Mouse (Mus musculus) kidney, embryonic 14.5 days (tissue): ENCODE data around the gene Anapc15. TPM values are rescaled to one million over a fixed set of nuclear protein-coding genes. Genes with fewer than 3 reads are reported as not detected.
"Not testable (repeated sequence)": the region's sequence is repeated elsewhere in the genome, so short reads cannot be mapped to it uniquely, and the experiment has no call there.

Source experiments
- ATAC-seq: fragments of 200-750 bp; cut with Nextera tagmentation; 2 replicates; pipeline ENCODE4 v1.8.0; 2017; ENCODE audit warnings: moderate number of reproducible peaks, mild to moderate bottlenecking, moderate TSS enrichment, moderate library complexity; ENCODE audit not compliant: low FRiP score, low TSS enrichment
- H3K27ac ChIP-seq: fragments of 300-500 bp; sonication (generic); 2 replicates; pipeline ENCODE4 v1.5.1; 2014; ENCODE audit warnings: low read depth, mild to moderate bottlenecking, low read length, moderate library complexity, mixed read lengths
- H3K27me3 ChIP-seq: fragments of 300-500 bp; sonication (generic); 2 replicates; pipeline ENCODE4 v1.6.1; 2014; ENCODE audit warnings: mild to moderate bottlenecking, low read length; ENCODE audit not compliant: control insufficient read depth, insufficient read depth
- H3K36me3 ChIP-seq: fragments of 300-500 bp; sonication (generic); 2 replicates; pipeline ENCODE4 v1.6.1; 2014; ENCODE audit warnings: low read length, mixed read lengths; ENCODE audit not compliant: control insufficient read depth, insufficient read depth
- H3K4me1 ChIP-seq: fragments of 300-500 bp; sonication (generic); 2 replicates; pipeline ENCODE4 v1.6.1; 2014; ENCODE audit warnings: low read length, mixed read lengths; ENCODE audit not compliant: control insufficient read depth, insufficient read depth
- H3K4me2 ChIP-seq: fragments of 300-500 bp; sonication (generic); replicated peaks from 2 replicates; pipeline ENCODE4 v1.6.1; 2014; ENCODE audit warnings: low read depth, mild to moderate bottlenecking, low read length
- H3K4me3 ChIP-seq: fragments of 300-500 bp; sonication (generic); 2 replicates; pipeline ENCODE4 v1.5.1; 2014; ENCODE audit warnings: mild to moderate bottlenecking, low read length
- H3K9ac ChIP-seq: fragments of 300-500 bp; sonication (generic); 2 replicates; pipeline ENCODE4 v1.6.1; 2014; ENCODE audit warnings: low read depth, mild to moderate bottlenecking, low read length, moderate library complexity
- H3K9me3 ChIP-seq: fragments of 300-500 bp; sonication (generic); 2 replicates; pipeline ENCODE4 v1.6.1; 2016; ENCODE audit warnings: low read length; ENCODE audit not compliant: control insufficient read depth
- WGBS: fragments of 180-500 bp; shearing (Covaris S2); extraction: QIAGEN DNeasy Blood & Tissue Kit; methylation state at CpG from one replicate; pipeline ENCODE4 v1.1.7; 2014; 5-methylcytosine and 5-hydroxymethylcytosine counted together
- microRNA-seq: library from miRNA; unstranded; fragments of <30 nt; microRNA quantifications from one replicate; pipeline ENCODE4, GENCODE M21; 2016
- polyA plus RNA-seq: library from polyadenylated mRNA; unstranded; fragments of >200 nt; fragmentation: Nextera tagmentation; extraction: Ambion mirVana; gene quantifications from 2 replicates; pipeline ENCODE4 v1.2.1, GENCODE M21; 2014

The Anapc15 gene
- polyA plus RNA-seq, 1 experiment from 2014 or later, result 71.4 TPM

DNA sequence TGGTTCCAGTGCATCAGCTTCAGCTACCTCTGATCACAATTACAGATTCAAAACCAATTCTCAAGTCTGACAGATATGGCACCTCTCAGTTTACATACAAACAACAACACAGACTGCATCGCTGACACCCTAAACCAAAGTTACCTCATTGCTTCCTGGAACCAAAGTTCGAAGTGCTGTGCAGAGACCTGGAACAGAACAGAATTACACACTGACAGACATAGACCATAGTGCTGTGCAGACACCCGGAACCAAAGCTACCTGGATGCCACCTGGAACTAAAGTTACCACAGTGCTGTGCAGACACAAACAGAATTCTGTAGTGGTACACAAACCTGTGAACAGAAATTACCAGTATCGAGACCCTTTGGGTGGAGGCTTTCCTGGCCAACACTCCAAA lies 76.2 kb downstream of the Anapc15 start:
- H3K4me2 ChIP-seq, result no peak overlapping the region
- no peak overlapping the region for H3K9ac ChIP-seq
- H3K27ac ChIP-seq, result no peak overlapping the region
- no peak for ATAC-seq
- 92% methylated on average over 4 of the region's 4 CpGs for WGBS
- peaks cover 7% of the 10 kb centered on the region; the same call in 1 of the 2 replicates for H3K4me1 ChIP-seq
- H3K9me3 ChIP-seq, result no peaks in the 10 kb centered on the region
- H3K27me3 ChIP-seq, result no peaks in the 10 kb centered on the region
- 0 out of 2 replicates have a peak, but pooled peaks cover 4% of the 10 kb centered on the region for H3K36me3 ChIP-seq
- no peak overlapping the region for H3K4me3 ChIP-seq

DNA sequence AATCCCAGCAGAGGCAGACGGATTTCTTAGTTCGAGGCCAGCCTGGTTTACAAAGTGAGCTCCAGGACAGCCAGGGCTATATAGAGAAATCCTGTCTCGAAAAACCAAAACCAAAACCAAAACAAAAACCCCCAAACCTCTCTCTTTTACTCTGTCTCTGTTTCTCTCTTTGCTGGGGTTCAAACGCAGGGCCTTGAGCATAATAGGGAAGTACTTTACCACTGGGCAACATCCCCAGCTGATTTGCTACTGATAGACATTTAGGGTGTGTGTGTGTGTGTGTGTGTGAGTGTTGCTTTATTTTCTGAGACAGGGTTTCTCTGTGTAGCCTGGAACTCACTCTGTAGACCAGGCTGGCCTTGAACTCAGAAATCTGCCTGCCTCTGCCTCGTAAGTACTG lies 85.5 kb downstream of the Anapc15 start:
- not testable (repeated sequence) for H3K27me3 ChIP-seq, H3K4me3 ChIP-seq, H3K4me2 ChIP-seq, ATAC-seq, H3K9me3 ChIP-seq, H3K27ac ChIP-seq, H3K9ac ChIP-seq, H3K36me3 ChIP-seq, H3K4me1 ChIP-seq
- WGBS, result 94% methylated on average over 5 of the region's 5 CpGs

Small RNAs within 50 kb of the gene (microRNA-seq; reads per million reads assigned to microRNA genes)
- gene Gm22655, result not detected

Other genes with a start within 250 kb of the Anapc15 start
- gene Clpb, start 200.1 kb upstream of the Anapc15 start, polyA plus RNA-seq, result 30.7 and 54.9 TPM in 2 replicates
- gene Phox2a, start 45.4 kb upstream of the Anapc15 start, polyA plus RNA-seq, result not detected in 2 replicates
- gene Inppl1, start 25.5 kb upstream of the Anapc15 start, polyA plus RNA-seq, result 24.6 and 45.8 TPM in 2 replicates
- gene Folr2, start 6.5 kb upstream of the Anapc15 start, polyA plus RNA-seq, result 1.6 and 1.9 TPM in 2 replicates
- 27.3 and 30.4 TPM in 2 replicates for gene Folr1, start 7.1 kb downstream of the Anapc15 start, polyA plus RNA-seq
- gene Lamtor1, start 42.2 kb downstream of the Anapc15 start, polyA plus RNA-seq, result 135 and 152 TPM in 2 replicates
- gene Tomt, start 42.6 kb downstream of the Anapc15 start, polyA plus RNA-seq, result 0.27 and 0.37 TPM in 2 replicates
- 10.0 and 14.7 TPM in 2 replicates for gene Lrrc51, start 70.2 kb downstream of the Anapc15 start, polyA plus RNA-seq
- gene Numa1, start 70.4 kb downstream of the Anapc15 start, polyA plus RNA-seq, result 69.6 and 110 TPM in 2 replicates
- 2.5 and 3.9 TPM in 2 replicates for gene Il18bp, start 155.0 kb downstream of the Anapc15 start, polyA plus RNA-seq
- 22.3 and 28.8 TPM in 2 replicates for gene Rnf121, start 201.8 kb downstream of the Anapc15 start, polyA plus RNA-seq
- gene Xndc1, start 201.8 kb downstream of the Anapc15 start, polyA plus RNA-seq, result 25.4 and 27.1 TPM in 2 replicates
- 1.5 and 1.6 TPM in 2 replicates for gene Xntrpc, start 202.0 kb downstream of the Anapc15 start, polyA plus RNA-seq
- not detected in 2 replicates for gene Trpc2, start 219.4 kb downstream of the Anapc15 start, polyA plus RNA-seq
- 0.88 and 1.2 TPM in 2 replicates for gene Art1, start 238.0 kb downstream of the Anapc15 start, polyA plus RNA-seq
- 1.8 and 2.1 TPM in 2 replicates for gene Art5, start 245.8 kb downstream of the Anapc15 start, polyA plus RNA-seq